16 mouse cellular contexts compared by ENCODE assay signal in the genomic region with DNA sequence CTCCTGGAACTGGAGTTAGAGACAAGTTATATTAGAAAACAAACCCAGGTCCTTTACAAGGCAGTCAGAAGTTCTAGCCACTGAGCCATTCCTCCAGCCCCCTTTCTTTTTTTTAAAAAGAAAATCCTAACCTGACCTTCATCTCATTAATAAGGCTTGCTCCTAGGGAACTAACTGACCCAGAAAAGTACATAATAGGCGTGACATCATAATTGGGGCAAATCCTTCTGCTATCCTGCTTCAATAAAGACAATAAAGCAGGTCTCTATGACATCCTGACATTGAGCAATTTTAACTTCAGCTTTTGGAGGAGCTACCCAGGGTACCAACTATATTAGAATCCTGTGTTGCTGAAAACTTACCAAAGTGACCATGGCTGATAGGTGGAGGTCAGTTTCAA.
"Had no signal": no experiment of that assay in that cellular context is flagged by ENCODE, and none has a peak within 500 bp of the region (broad histone marks: within the 10 kb centered on the region; RNA-seq: fewer than 3 reads in every experiment).

No protein-coding gene starts in this region.

- H3K4me3 ChIP-seq: neural tube, embryonic 12.5 days; neural tube, embryonic 13.5 days; neural tube, embryonic 15.5 days; stomach, embryonic 15.5 days had no signal

- H3K4me2 ChIP-seq: neural tube, embryonic 12.5 days; neural tube, embryonic 13.5 days; neural tube, embryonic 15.5 days; stomach, embryonic 15.5 days had no signal

- H3K9ac ChIP-seq: neural tube, embryonic 12.5 days; neural tube, embryonic 13.5 days; neural tube, embryonic 15.5 days; stomach, embryonic 15.5 days had no signal

- DNase-seq: right cerebral cortex, adult 18-20 months; right cerebral cortex, postnatal 14 days; right cerebral cortex, postnatal 25 days; right cerebral cortex, postnatal 4 days; spleen, adult 18-20 months; thymus, adult 18-20 months; thymus, adult 2 months; thymus, postnatal 14 days; thymus, postnatal 25 days; thymus, postnatal 36 days; thymus, postnatal 4 days had no signal

- H3K9me3 ChIP-seq: neural tube, embryonic 12.5 days; neural tube, embryonic 13.5 days; neural tube, embryonic 15.5 days; stomach, embryonic 15.5 days had no signal

- H3K4me1 ChIP-seq: neural tube, embryonic 12.5 days; neural tube, embryonic 13.5 days; neural tube, embryonic 15.5 days; stomach, embryonic 15.5 days had no signal

- H3K27ac ChIP-seq: neural tube, embryonic 12.5 days; neural tube, embryonic 13.5 days; neural tube, embryonic 15.5 days; stomach, embryonic 15.5 days; stomach, postnatal 0 days had no signal

- H3K27me3 ChIP-seq: neural tube, embryonic 12.5 days; neural tube, embryonic 13.5 days; neural tube, embryonic 15.5 days; stomach, embryonic 15.5 days had no signal
